Mouse (Mus musculus) natural killer cell, adult 2 months (primary cell): ENCODE results near the gene Vmn2r44.
"Not testable (repeated sequence)": the region's sequence is repeated elsewhere in the genome, so short reads cannot be mapped to it uniquely, and the experiment has no call there.

Source experiments
- DNase-seq, 2 experiments: peaks; one replicate each; pipeline ENCODE4 v3.0.0; 2022; ENCODE audit warnings: low spot score in 2 of 2

Vmn2r44 gene

DNA sequence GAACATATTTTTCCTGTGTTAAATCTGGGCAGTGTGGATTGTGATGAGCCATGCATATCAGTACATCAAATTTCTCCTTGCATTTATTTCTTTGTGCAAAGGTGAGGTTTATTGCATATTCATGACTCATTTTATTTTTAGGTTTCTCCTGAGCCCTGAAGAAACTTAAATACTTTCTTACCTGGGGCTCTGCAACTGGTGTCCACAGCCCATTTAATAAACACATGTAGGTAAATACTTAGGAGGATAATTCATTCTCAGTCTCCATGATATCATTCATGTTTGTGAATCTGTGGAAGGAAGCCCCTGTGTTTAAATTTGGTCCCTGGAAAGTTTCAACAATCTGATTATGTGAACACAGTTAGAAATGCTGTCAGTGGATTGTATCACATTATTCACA is at the start of gene Vmn2r44:
Gene Vmn2r44 (minus strand): TSS at position 101 of the 400 bp plus-strand sequence.
- not testable (repeated sequence) for DNase-seq

DNA sequence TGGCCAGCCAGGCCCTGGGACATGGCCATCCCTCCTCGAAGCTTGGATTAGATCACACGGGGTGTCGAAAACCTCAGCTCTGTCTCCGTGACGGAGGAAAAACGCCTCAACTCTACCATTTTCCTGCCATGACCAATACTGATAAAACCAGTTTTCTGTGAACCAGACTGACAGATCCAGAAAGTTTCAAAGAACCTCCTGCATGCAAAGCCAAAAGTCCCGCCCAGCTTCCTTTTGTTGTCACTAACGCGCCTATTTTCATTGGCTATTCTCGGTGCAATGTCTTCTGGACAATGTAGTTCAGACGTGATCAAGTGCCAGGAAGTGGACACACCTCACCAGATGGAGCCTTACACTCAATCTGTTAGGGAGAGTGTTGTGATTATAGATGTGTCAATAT is 25.3 kb downstream of the Vmn2r44 start:
- DNase-seq: not testable (repeated sequence)
